Mouse (Mus musculus): ENCODE measurements at regions not wholly inside any gene's neighbourhood (a gene's known extent, or its start where the extent isn't known, plus 50 kb on each side); places are given as distances from the start of the nearest gene placed in this dataset.
"Not testable (repeated sequence)": the region's sequence is repeated elsewhere in the genome, so short reads cannot be mapped to it uniquely, and the experiment has no call there.

- not testable (repeated sequence) for DNase-seq (ENCODE audit: low read depth, low spot score)
Observed at GRCm38 (mm10) chr12:43696261-43696660, 513.9 kb downstream of the Dnajb9 start.

DNA sequence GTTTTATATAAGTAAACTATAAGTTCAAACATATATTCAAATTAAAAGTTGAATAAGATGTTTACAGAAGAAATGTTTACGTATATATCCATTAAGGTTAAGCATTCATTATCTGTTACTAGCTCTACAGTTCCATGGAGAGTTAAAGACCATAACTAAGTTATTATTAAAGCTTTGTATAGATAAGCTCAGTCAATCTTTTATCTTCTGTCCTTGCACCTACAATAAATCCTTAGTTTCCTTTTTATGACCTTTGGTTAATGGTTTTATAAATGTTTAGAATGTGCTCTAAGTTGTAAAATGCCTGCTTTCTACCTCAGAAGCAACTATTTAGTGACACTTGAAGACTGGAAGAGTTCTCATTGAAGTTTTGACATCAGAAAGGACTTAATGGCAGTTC, 562.1 kb downstream of the Dnajb9 start:
- no peak for DNase-seq (ENCODE audit: low read depth, low spot score)

GRCm38 (mm10) chr12:43641238-43641895, 568.8 kb downstream of the Dnajb9 start:
- peak; percentile 20 for DNase-seq (ENCODE audit: low read depth, low spot score)
